Mouse (Mus musculus) lung, embryonic 14.5 days (tissue): ENCODE data around the gene Gga3. TPM values are rescaled to one million over a fixed set of nuclear protein-coding genes. Genes with fewer than 3 reads are reported as not detected.

ENCODE experiments used
- ATAC-seq: fragments of 200-750 bp; cut with Nextera tagmentation; 2 replicates; pipeline ENCODE4 v1.8.0; 2017; ENCODE audit warnings: mild to moderate bottlenecking, moderate TSS enrichment, moderate library complexity; ENCODE audit not compliant: insufficient read depth
- DNase-seq: peaks from one replicate; pipeline ENCODE4 v3.0.0-alpha.2; 2015
- H3K27ac ChIP-seq: fragments of 300-500 bp; sonication (generic); 2 replicates; pipeline ENCODE4 v1.5.1; 2014; ENCODE audit warnings: low read depth, mild to moderate bottlenecking, moderate library complexity
- H3K27me3 ChIP-seq: fragments of 300-500 bp; sonication (generic); 2 replicates; pipeline ENCODE4 v1.6.1; 2014; ENCODE audit warnings: low read length, control low read depth; ENCODE audit not compliant: insufficient read depth
- H3K36me3 ChIP-seq: fragments of 300-500 bp; sonication (generic); 2 replicates; pipeline ENCODE4 v1.6.1; 2014; ENCODE audit warnings: control low read depth; ENCODE audit not compliant: insufficient read depth
- H3K4me1 ChIP-seq: fragments of 300-500 bp; sonication (generic); 2 replicates; pipeline ENCODE4 v1.6.1; 2014; ENCODE audit warnings: antibody characterized with exemption, control low read depth; ENCODE audit not compliant: insufficient read depth
- H3K4me2 ChIP-seq: fragments of 300-500 bp; sonication (generic); 2 replicates; pipeline ENCODE4 v1.6.1; 2014; ENCODE audit warnings: mild to moderate bottlenecking
- H3K4me3 ChIP-seq: fragments of 300-500 bp; sonication (generic); 2 replicates; pipeline ENCODE4 v1.5.1; 2014; ENCODE audit warnings: low read depth, low read length
- H3K9ac ChIP-seq: fragments of 300-500 bp; sonication (generic); 2 replicates; pipeline ENCODE4 v1.6.1; 2014
- H3K9me3 ChIP-seq: fragments of 300-500 bp; sonication (generic); 2 replicates; pipeline ENCODE4 v1.6.1; 2016; ENCODE audit warnings: low read depth, low read length, control low read depth
- CTCF ChIP-seq: IDR thresholded peaks from 2 replicates; pipeline ENCODE4 v1.5.1; 2016; ENCODE audit warnings: antibody characterized with exemption, low read depth
- WGBS: fragments of 180-500 bp; shearing (Covaris S2); extraction: QIAGEN DNeasy Blood & Tissue Kit; methylation state at CpG from one replicate; pipeline ENCODE4 v1.1.7; 2014; 5-methylcytosine and 5-hydroxymethylcytosine counted together
- polyA plus RNA-seq: library from polyadenylated mRNA; unstranded; fragments of >200 nt; fragmentation: Nextera tagmentation; extraction: Ambion mirVana; gene quantifications from 2 replicates; pipeline ENCODE4 v1.2.1, GENCODE M21; 2014

Gene Gga3
- polyA plus RNA-seq, 1 experiment from 2014 or later = 22.7 TPM

DNA sequence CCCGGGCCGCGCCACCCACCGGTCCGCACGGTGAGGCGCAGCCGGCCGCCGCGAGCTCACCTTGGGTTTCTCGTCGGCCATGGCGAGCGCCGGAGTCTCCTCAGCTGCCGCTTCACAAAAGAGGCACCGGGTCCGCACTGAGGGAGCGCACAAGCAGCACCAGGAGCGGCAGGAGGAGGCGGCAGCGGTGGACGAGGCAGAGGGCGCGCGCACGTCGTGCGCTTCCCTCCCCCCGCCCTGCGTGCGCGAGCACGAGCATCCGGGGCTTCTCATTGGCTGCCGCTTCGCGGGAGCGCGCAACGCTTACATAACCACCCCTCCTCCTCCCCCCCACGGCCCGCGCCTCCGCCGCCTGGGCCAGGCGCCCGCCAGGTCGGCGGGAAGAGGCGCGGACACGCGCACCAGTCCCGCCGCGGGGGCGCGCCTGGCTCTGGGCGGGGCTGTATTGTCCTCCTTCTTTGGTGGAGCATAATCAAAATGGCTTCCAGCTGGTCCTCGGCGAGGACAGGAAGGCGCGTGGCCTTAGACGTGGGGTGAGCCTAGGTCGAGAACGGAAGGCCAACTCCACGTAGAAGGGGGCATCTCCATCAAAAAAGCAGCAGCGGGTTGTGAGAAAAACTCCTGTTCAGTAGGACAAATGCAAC, 67.7 kb downstream of the Gga3 start, which contains the start of gene Sumo2:
Sumo2 (minus strand) TSS at position 239 of the 644 bp plus-strand sequence.
- H3K27me3 ChIP-seq = no peaks in the 10 kb centered on the region
- H3K27ac ChIP-seq = peak within 1 kb of the TSS; percentile 100
- H3K36me3 ChIP-seq = peaks cover 34% of the 10 kb centered on the region
- DNase-seq (peak; percentile 98), ATAC-seq (peak; percentile 90)
- H3K4me3 ChIP-seq = peak within 1 kb of the TSS; percentile 98
- peak within 1 kb of the TSS; percentile 71 for H3K4me2 ChIP-seq
- H3K9me3 ChIP-seq = no peaks in the 10 kb centered on the region
- 0 out of 2 replicates have a peak, but pooled peaks cover 6% of the 10 kb centered on the region for H3K4me1 ChIP-seq
- no peak for TF ChIP-seq CTCF
- peak within 1 kb of the TSS; percentile 98 for H3K9ac ChIP-seq
- under 1% methylated on average over 61 of the region's 70 CpGs for WGBS

DNA sequence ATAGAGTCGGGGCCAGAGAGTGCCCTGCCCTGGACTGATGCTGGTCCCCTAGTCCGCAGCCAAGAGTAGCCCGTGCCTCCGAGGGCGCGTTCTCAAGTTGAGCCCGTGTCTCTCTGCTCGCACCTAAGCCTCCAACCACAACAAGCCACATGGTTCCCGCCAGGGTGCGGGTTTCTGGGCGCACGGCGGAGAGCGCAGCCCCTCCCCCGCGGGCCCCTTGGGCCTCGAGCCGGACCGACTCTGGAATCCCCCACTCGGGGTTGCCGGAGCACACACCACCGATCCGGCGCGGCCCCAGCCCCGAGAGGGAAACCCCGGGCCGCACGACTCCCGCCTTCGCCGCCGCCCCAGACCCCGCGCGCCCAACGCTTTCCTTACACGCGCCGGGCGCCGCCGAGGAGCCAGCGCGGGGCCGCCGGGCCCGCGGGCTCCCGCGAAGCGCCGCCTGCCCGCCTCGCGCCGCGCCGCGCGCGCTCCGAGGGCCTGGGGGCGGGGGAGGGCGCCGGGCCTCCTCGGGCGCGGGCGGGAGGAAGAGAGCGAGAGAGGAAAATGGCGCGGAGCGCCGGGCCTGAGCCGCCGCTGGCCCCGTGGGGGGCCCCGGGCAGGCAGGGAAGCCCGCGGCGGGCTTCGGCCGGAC, 68.3 kb downstream of the Gga3 start:
- Histone ChIP-seq H3K27ac (peak overlapping the region; percentile 100), H3K36me3 (peaks cover 37% of the 10 kb centered on the region), H3K9me3 (no peaks in the 10 kb centered on the region), H3K27me3 (no peaks in the 10 kb centered on the region), H3K4me3 (peak overlapping the region; percentile 98), H3K4me2 (peak overlapping the region; percentile 71), H3K4me1 (0 out of 2 replicates have a peak, but pooled peaks cover 6% of the 10 kb centered on the region), H3K9ac (peak overlapping the region; percentile 98)
- no peak for TF ChIP-seq CTCF
- WGBS = under 1% methylated on average over 69 of the region's 84 CpGs
- peak; percentile 79 for DNase-seq
- ATAC-seq = peak; percentile 76

DNA sequence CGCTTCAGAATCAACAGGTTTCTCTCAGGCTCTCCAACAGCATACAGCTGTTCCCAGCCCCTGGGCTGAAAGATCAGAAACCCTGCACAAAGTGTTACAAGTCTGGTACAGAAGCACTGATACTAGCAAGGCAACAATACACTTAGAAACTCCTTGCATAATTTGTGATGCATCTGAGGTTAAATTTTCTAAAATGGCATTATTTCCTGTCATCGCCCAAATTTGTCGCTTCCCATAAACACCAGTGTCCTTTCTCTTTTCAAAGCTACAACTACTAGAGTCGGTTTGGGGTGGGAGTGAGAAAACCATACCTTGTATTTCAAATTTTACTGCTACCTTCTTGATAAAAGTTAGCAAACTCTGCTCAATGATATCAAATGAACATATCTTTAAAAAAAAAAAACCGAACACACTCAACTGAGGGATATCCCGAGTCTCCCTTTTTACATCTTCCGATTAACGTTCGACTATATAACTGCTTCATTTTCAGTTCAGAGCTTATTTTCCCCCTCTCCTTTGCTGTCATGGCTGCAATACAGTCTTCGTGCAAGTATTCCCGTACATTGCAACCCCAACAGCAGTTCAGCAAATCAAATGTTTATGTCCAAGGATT, 69.0 kb downstream of the Gga3 start:
- H3K27ac ChIP-seq = peak overlapping the region; percentile 100
- WGBS = 3% methylated on average over 11 of the region's 11 CpGs
- ATAC-seq (no peak), DNase-seq (peak; percentile 36)
- TF ChIP-seq CTCF = no peak
- peak overlapping the region; percentile 98 for H3K9ac ChIP-seq
- H3K36me3 ChIP-seq = peaks cover 44% of the 10 kb centered on the region
- H3K4me1 ChIP-seq = 0 out of 2 replicates have a peak, but pooled peaks cover 6% of the 10 kb centered on the region
- H3K4me3 ChIP-seq = peak overlapping the region; percentile 98
- H3K9me3 ChIP-seq = no peaks in the 10 kb centered on the region
- peak overlapping the region; percentile 71 for H3K4me2 ChIP-seq
- H3K27me3 ChIP-seq = no peaks in the 10 kb centered on the region

Other genes starting within 250 kb of the Gga3 start
- gene Hid1, start 236.3 kb downstream of the Gga3 start, polyA plus RNA-seq = 7.4 and 9.2 TPM in 2 replicates
- 17.7 and 19.8 TPM in 2 replicates for gene Cdr2l, start 222.1 kb downstream of the Gga3 start, polyA plus RNA-seq
- gene Mrpl58, start 200.3 kb downstream of the Gga3 start, polyA plus RNA-seq = 230 and 242 TPM in 2 replicates
- 817 and 850 TPM in 2 replicates for gene Atp5h, start 184.1 kb downstream of the Gga3 start, polyA plus RNA-seq
- 21.6 and 22.2 TPM in 2 replicates for gene Kctd2, start 183.9 kb downstream of the Gga3 start, polyA plus RNA-seq
- not detected in 2 replicates for gene Trim80, start 163.5 kb downstream of the Gga3 start, polyA plus RNA-seq
- 0.28 and 0.64 TPM in 2 replicates for gene Slc16a5, start 141.6 kb downstream of the Gga3 start, polyA plus RNA-seq
- gene Armc7, start 128.4 kb downstream of the Gga3 start, polyA plus RNA-seq = 5.7 and 8.0 TPM in 2 replicates
- gene Nt5c, start 112.2 kb downstream of the Gga3 start, polyA plus RNA-seq = 76.0 and 79.4 TPM in 2 replicates
- gene Jpt1, start 89.7 kb downstream of the Gga3 start, polyA plus RNA-seq = 518 and 521 TPM in 2 replicates
- gene Sumo2, start 67.8 kb downstream of the Gga3 start, polyA plus RNA-seq = 1,096 and 1,118 TPM in 2 replicates
- gene Nup85, start 39.6 kb downstream of the Gga3 start, polyA plus RNA-seq = 203 and 213 TPM in 2 replicates
- gene Mrps7, start 126 bp downstream of the Gga3 start, polyA plus RNA-seq = 93.3 and 95.6 TPM in 2 replicates
- 21.8 and 22.3 TPM in 2 replicates for gene Mif4gd, start 8.9 kb upstream of the Gga3 start, polyA plus RNA-seq
- gene Slc25a19, start 24.2 kb upstream of the Gga3 start, polyA plus RNA-seq = 18.5 and 22.5 TPM in 2 replicates
- 41.5 and 48.7 TPM in 2 replicates for gene Grb2, start 104.5 kb upstream of the Gga3 start, polyA plus RNA-seq
- gene Tmem94, start 161.4 kb upstream of the Gga3 start, polyA plus RNA-seq = 18.5 and 20.9 TPM in 2 replicates
- gene Caskin2, start 209.6 kb upstream of the Gga3 start, polyA plus RNA-seq = 21.0 and 23.0 TPM in 2 replicates
- 31.5 and 35.0 TPM in 2 replicates for gene Tsen54, start 210.7 kb upstream of the Gga3 start, polyA plus RNA-seq
- 28.8 and 31.9 TPM in 2 replicates for gene Llgl2, start 220.0 kb upstream of the Gga3 start, polyA plus RNA-seq